9 mouse cellular contexts compared by ENCODE assay signal in the genomic region with DNA sequence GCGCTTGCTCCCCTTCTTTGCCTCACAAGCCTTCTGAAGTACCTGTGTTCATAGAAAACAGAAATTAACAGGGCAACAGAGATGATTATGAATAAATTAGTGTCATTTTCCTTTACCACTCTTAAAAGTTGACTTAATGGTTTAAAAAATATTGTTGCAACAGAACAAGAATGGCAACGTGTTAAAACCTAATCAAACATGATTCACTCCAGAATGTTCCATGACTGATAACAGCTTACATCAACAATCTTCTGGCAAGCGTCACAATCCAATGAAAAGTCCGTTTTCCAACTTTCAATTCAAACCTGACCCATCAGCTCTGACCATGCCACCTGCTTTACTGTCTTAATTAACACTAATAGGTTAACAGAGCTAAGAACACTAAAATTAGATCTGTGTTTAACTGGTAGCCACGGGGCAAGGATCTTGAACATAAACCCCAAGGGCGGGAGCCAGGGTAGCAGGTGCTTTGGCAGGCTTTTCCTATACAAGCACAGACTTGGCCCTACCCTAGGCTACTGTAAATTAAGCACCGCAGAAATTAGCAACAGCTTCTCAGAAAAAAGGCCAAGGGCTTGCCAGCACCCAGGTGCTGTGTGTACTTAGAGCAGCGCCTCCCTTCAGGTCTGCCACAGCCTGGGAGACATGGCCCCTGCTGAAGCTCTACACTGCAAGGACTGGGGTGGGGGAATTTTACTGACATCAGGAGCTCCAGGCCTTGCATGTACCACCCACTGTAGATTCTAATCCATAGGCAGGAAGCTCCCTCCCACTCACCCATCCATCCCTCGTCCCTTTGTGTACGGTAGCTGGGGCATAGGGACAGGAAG. TPM values are rescaled to one million over a fixed set of nuclear protein-coding genes. Genes with fewer than 3 reads are reported as not detected.
DNase-seq lines count a peak whose midpoint lies in the region; ATAC-seq lines count a peak whose summit lies in the region.
"Had no signal": no experiment of that assay in that cellular context is flagged by ENCODE, and none has a peak within 500 bp of the region (broad histone marks: within the 10 kb centered on the region; RNA-seq: fewer than 3 reads in every experiment).

No protein-coding gene starts in this region.

- intact Hi-C loops in left cerebral cortex, postnatal 10 days (cut with DNase I), result no loop called here

- H3K27me3 ChIP-seq in neural tube, embryonic 13.5 days, result no peaks in the 10 kb centered on the region
- H3K27me3 ChIP-seq in intestine, embryonic 16.5 days (replicated peaks; ENCODE audit: control insufficient read depth, insufficient read depth, low read length), result no peaks in the 10 kb centered on the region
- no peaks in the 10 kb centered on the region for H3K27me3 ChIP-seq in stomach, embryonic 16.5 days (ENCODE audit: control insufficient read depth, insufficient read depth, low read length)
- H3K27me3 ChIP-seq: neural tube, embryonic 12.5 days had no signal

- 56% methylated on average over 10 of the region's 10 CpGs for WGBS in neural tube, embryonic 13.5 days
- 54% methylated on average over 10 of the region's 10 CpGs for WGBS in intestine, embryonic 16.5 days
- WGBS in stomach, embryonic 16.5 days, result 47% methylated on average over 10 of the region's 10 CpGs

- H3K36me3 ChIP-seq in neural tube, embryonic 13.5 days, result no peaks in the 10 kb centered on the region
- H3K36me3 ChIP-seq in intestine, embryonic 16.5 days (ENCODE audit: control insufficient read depth, insufficient read depth, low read length), result no peaks in the 10 kb centered on the region
- H3K36me3 ChIP-seq in stomach, embryonic 16.5 days (ENCODE audit: control insufficient read depth, insufficient read depth, low read length), result no peaks in the 10 kb centered on the region
- H3K36me3 ChIP-seq: neural tube, embryonic 12.5 days had no signal

- H3K4me3 ChIP-seq in neural tube, embryonic 13.5 days, result no peak overlapping the region
- H3K4me3 ChIP-seq in intestine, embryonic 16.5 days (ENCODE audit: low read length), result no peak overlapping the region
- no peak overlapping the region for H3K4me3 ChIP-seq in stomach, embryonic 16.5 days (replicated peaks; ENCODE audit: low read length)
- H3K4me3 ChIP-seq: neural tube, embryonic 12.5 days had no signal

- 0 out of 2 replicates have a peak overlapping the region, but pooled peaks have one; percentile 22 for H3K9ac ChIP-seq in neural tube, embryonic 13.5 days
- H3K9ac ChIP-seq in intestine, embryonic 16.5 days (ENCODE audit: low read depth, low read length), result peak overlapping the region; percentile 50
- peak overlapping the region; percentile 45; the same call in 1 of the 2 replicates for H3K9ac ChIP-seq in stomach, embryonic 16.5 days (ENCODE audit: low read length)
- H3K9ac ChIP-seq: neural tube, embryonic 12.5 days had no signal

- peaks cover 46% of the 10 kb centered on the region for H3K4me1 ChIP-seq in neural tube, embryonic 13.5 days (replicated peaks)
- H3K4me1 ChIP-seq in intestine, embryonic 16.5 days (ENCODE audit: control insufficient read depth, insufficient read depth, low read length), result peaks cover 46% of the 10 kb centered on the region
- H3K4me1 ChIP-seq in stomach, embryonic 16.5 days (ENCODE audit: control insufficient read depth, insufficient read depth, low read length), result peaks cover 29% of the 10 kb centered on the region

- no peak overlapping the region for H3K4me2 ChIP-seq in neural tube, embryonic 13.5 days
- H3K4me2 ChIP-seq in intestine, embryonic 16.5 days (ENCODE audit: low read depth, low read length), result no peak overlapping the region
- no peak overlapping the region for H3K4me2 ChIP-seq in stomach, embryonic 16.5 days (ENCODE audit: low read depth, low read length)
- H3K4me2 ChIP-seq: neural tube, embryonic 12.5 days had no signal

- no peak for ATAC-seq in neural tube, embryonic 13.5 days (ENCODE audit: low read depth)
- ATAC-seq in intestine, embryonic 16.5 days, result peak; percentile 44
- ATAC-seq in stomach, embryonic 16.5 days (ENCODE audit: insufficient read depth, low FRiP score), result peak; percentile 49; the same call in 1 of the 2 replicates
- ATAC-seq in erythroid progenitor cell, adult 5-6 weeks (replicated peaks; ENCODE audit: low FRiP score, poor library complexity, severe bottlenecking), result no peak

- H3K27ac ChIP-seq in neural tube, embryonic 13.5 days (replicated peaks), result peak overlapping the region; percentile 52
- H3K27ac ChIP-seq in intestine, embryonic 16.5 days (ENCODE audit: low read length), result peak overlapping the region; percentile 58
- peak overlapping the region; percentile 36; the same call in 1 of the 2 replicates for H3K27ac ChIP-seq in stomach, embryonic 16.5 days (ENCODE audit: low read length)
- H3K27ac ChIP-seq: neural tube, embryonic 12.5 days had no signal

- DNase-seq in gastrocnemius, adult 18-20 months (ENCODE audit: low spot score), result peak; percentile 82
- DNase-seq in gastrocnemius, postnatal 10 days, result no peak
- no peak for DNase-seq in neural tube, embryonic 10.5 days (ENCODE audit: extremely low spot score, low spot score)
- DNase-seq in left cerebral cortex, postnatal 10 days (ENCODE audit: extremely low spot score in 1 of 2, low spot score in 2 of 2), result no peak

- no peaks in the 10 kb centered on the region for H3K9me3 ChIP-seq in neural tube, embryonic 13.5 days
- no peaks in the 10 kb centered on the region for H3K9me3 ChIP-seq in intestine, embryonic 16.5 days (ENCODE audit: control insufficient read depth, low read length)
- no peaks in the 10 kb centered on the region for H3K9me3 ChIP-seq in stomach, embryonic 16.5 days (replicated peaks; ENCODE audit: control insufficient read depth, low read length)
- H3K9me3 ChIP-seq: neural tube, embryonic 12.5 days had no signal

RNA-seq across cellular contexts. Expression of gene B4galt5, which starts 12.4 kb away (rescaled TPM):
- total RNA-seq in gastrocnemius, adult 18-20 months (2021), result 1 to 10 TPM; 6.9 to 7.9 TPM
- total RNA-seq in gastrocnemius, postnatal 10 days (2021), result 10 to 100 TPM; 21.1 to 26.0 TPM
- polyA plus RNA-seq in neural tube, embryonic 13.5 days (2015; fragmentation: Nextera tagmentation; extraction: Ambion mirVana), result 21.6 and 22.2 TPM in 2 replicates
- polyA plus RNA-seq in intestine, embryonic 16.5 days (2015; fragmentation: Nextera tagmentation; extraction: Ambion mirVana), result 7.2 and 8.1 TPM in 2 replicates
- 7.0 and 7.5 TPM in 2 replicates for polyA plus RNA-seq in stomach, embryonic 16.5 days (2015; fragmentation: Nextera tagmentation; extraction: Ambion mirVana)
- total RNA-seq in erythroid progenitor cell, adult 5-6 weeks (2015; ENCODE audit: low replicate concordance), result 4.7 and 7.5 TPM in 2 replicates
- total RNA-seq in erythroid progenitor cell, adult 5-6 weeks (2017; ENCODE audit: low replicate concordance), result 13.3 and 29.0 TPM in 2 replicates
- total RNA-seq in left cerebral cortex, postnatal 10 days (2021), result 10 to 100 TPM; 63.0 to 70.2 TPM

Comparison
In these comparisons a context has a peak if more than half of its experiments do, and no peak if none do; other contexts are left out.
1. ATAC-seq: peak in intestine, embryonic 16.5 days (single experiment) and stomach, embryonic 16.5 days (single experiment); none in neural tube, embryonic 13.5 days (single experiment) and erythroid progenitor cell, adult 5-6 weeks (single experiment).
2. Peak in every context shown above with its lines, with median percentiles within 50 percentile points of each other: H3K27ac ChIP-seq and H3K9ac ChIP-seq.